Mouse (Mus musculus) heart, embryonic 11.5 days (tissue): ENCODE results near the gene Sun5. TPM values are rescaled to one million over a fixed set of nuclear protein-coding genes. Genes with fewer than 3 reads are reported as not detected.

Source experiments
- ATAC-seq: fragments of 200-750 bp; cut with Nextera tagmentation; replicated peaks from 2 replicates; pipeline ENCODE4 v1.8.0; 2017; ENCODE audit warnings: moderate library complexity; ENCODE audit not compliant: insufficient number of reproducible peaks, low FRiP score, low TSS enrichment
- H3K27ac ChIP-seq: fragments of 300-500 bp; sonication (generic); 2 replicates; pipeline ENCODE4 v1.5.1; 2014; ENCODE audit warnings: mild to moderate bottlenecking, low read depth, low read length
- H3K27me3 ChIP-seq: fragments of 300-500 bp; sonication (generic); 2 replicates; pipeline ENCODE4 v1.6.1; 2014; ENCODE audit warnings: mild to moderate bottlenecking, low read length, mixed read lengths; ENCODE audit not compliant: control insufficient read depth, insufficient read depth
- H3K36me3 ChIP-seq: fragments of 300-500 bp; sonication (generic); 2 replicates; pipeline ENCODE4 v1.6.1; 2014; ENCODE audit warnings: mild to moderate bottlenecking, low read length, moderate library complexity, mixed read lengths; ENCODE audit not compliant: control insufficient read depth, insufficient read depth
- H3K4me1 ChIP-seq: fragments of 300-500 bp; sonication (generic); 2 replicates; pipeline ENCODE4 v1.6.1; 2014; ENCODE audit warnings: low read length; ENCODE audit not compliant: control insufficient read depth, insufficient read depth
- H3K4me2 ChIP-seq: fragments of 300-500 bp; sonication (generic); 2 replicates; pipeline ENCODE4 v1.6.1; 2014; ENCODE audit warnings: mild to moderate bottlenecking, moderate library complexity
- H3K4me3 ChIP-seq: fragments of 300-500 bp; sonication (generic); 2 replicates; pipeline ENCODE4 v1.5.1; 2014; ENCODE audit warnings: low read depth, low read length
- H3K9ac ChIP-seq: fragments of 300-500 bp; sonication (generic); 2 replicates; pipeline ENCODE4 v1.6.1; 2014; ENCODE audit warnings: mild to moderate bottlenecking, low read depth, low read length, moderate library complexity
- H3K9me3 ChIP-seq: fragments of 300-500 bp; sonication (generic); replicated peaks from 2 replicates; pipeline ENCODE4 v1.6.1; 2016; ENCODE audit warnings: low read length; ENCODE audit not compliant: control insufficient read depth
- WGBS: fragments of 180-500 bp; shearing (Covaris S2); extraction: QIAGEN DNeasy Blood & Tissue Kit; methylation state at CpG from one replicate; pipeline ENCODE4 v1.1.7; 2014; ENCODE audit not compliant: insufficient replicate concordance; 5-methylcytosine and 5-hydroxymethylcytosine counted together
- polyA plus RNA-seq: library from polyadenylated mRNA; unstranded; fragments of >200 nt; fragmentation: Nextera tagmentation; extraction: Ambion mirVana; gene quantifications from 2 replicates; pipeline ENCODE4 v1.2.1, GENCODE M21; 2014

Gene Sun5
- polyA plus RNA-seq, 1 experiment from 2014 or later: not detected

- no peaks in the 10 kb centered on the region for H3K4me1 ChIP-seq
- H3K9me3 ChIP-seq: no peaks in the 10 kb centered on the region
- no peak overlapping the region for H3K27ac ChIP-seq
- H3K9ac ChIP-seq: no peak overlapping the region
- no peak for ATAC-seq
- no peak overlapping the region for H3K4me3 ChIP-seq
- H3K27me3 ChIP-seq: no peaks in the 10 kb centered on the region
- 50% methylated on average over 3 of the region's 3 CpGs for WGBS
- H3K36me3 ChIP-seq: no peaks in the 10 kb centered on the region
- H3K4me2 ChIP-seq: no peak overlapping the region
Measured at GRCm38 (mm10) chr2:153860715-153861114, 10.2 kb downstream of the Sun5 start.

- no peak overlapping the region for H3K4me3 ChIP-seq
- WGBS: 85% methylated on average over 11 of the region's 11 CpGs
- no peak overlapping the region for H3K9ac ChIP-seq
- H3K36me3 ChIP-seq: no peaks in the 10 kb centered on the region
- H3K9me3 ChIP-seq: no peaks in the 10 kb centered on the region
- no peak overlapping the region for H3K27ac ChIP-seq
- no peak overlapping the region for H3K4me2 ChIP-seq
- no peaks in the 10 kb centered on the region for H3K4me1 ChIP-seq
- H3K27me3 ChIP-seq: no peaks in the 10 kb centered on the region
- no peak for ATAC-seq
Measured at GRCm38 (mm10) chr2:153860315-153860714, 10.6 kb downstream of the Sun5 start.

GRCm38 (mm10) chr2:153859581-153859980 is 11.3 kb downstream of the Sun5 start:
- H3K27ac ChIP-seq: no peak overlapping the region
- H3K4me1 ChIP-seq: no peaks in the 10 kb centered on the region
- H3K4me2 ChIP-seq: no peak overlapping the region
- no peaks in the 10 kb centered on the region for H3K27me3 ChIP-seq
- no peak for ATAC-seq
- H3K9ac ChIP-seq: no peak overlapping the region
- H3K4me3 ChIP-seq: no peak overlapping the region
- H3K9me3 ChIP-seq: no peaks in the 10 kb centered on the region
- H3K36me3 ChIP-seq: no peaks in the 10 kb centered on the region
- 62% methylated on average over 2 of the region's 2 CpGs for WGBS

- peaks cover 3% of the 10 kb centered on the region; the same call in 1 of the 2 replicates for H3K9me3 ChIP-seq
- H3K9ac ChIP-seq: no peak overlapping the region
- no peak overlapping the region for H3K4me2 ChIP-seq
- WGBS: 18% methylated on average over 5 of the region's 5 CpGs
- no peak for ATAC-seq
- no peaks in the 10 kb centered on the region for H3K27me3 ChIP-seq
- no peak overlapping the region for H3K27ac ChIP-seq
- H3K36me3 ChIP-seq: no peaks in the 10 kb centered on the region
- no peaks in the 10 kb centered on the region for H3K4me1 ChIP-seq
- no peak overlapping the region for H3K4me3 ChIP-seq
Measured at GRCm38 (mm10) chr2:153853544-153853943, 17.3 kb downstream of the Sun5 start.

GRCm38 (mm10) chr2:153851030-153851360 is 19.9 kb downstream of the Sun5 start:
- Histone ChIP-seq H3K9me3 (peaks cover 3% of the 10 kb centered on the region; the same call in 1 of the 2 replicates), H3K4me1 (no peaks in the 10 kb centered on the region), H3K9ac (no peak overlapping the region), H3K4me3 (no peak overlapping the region), H3K27ac (no peak overlapping the region), H3K27me3 (no peaks in the 10 kb centered on the region), H3K36me3 (no peaks in the 10 kb centered on the region), H3K4me2 (no peak overlapping the region)
- no peak for ATAC-seq
- WGBS: 48% methylated on average over 4 of the region's 4 CpGs

GRCm38 (mm10) chr2:153850351-153851029 is 20.4 kb downstream of the Sun5 start:
- 83% methylated on average over 6 of the region's 6 CpGs for WGBS
- H3K4me3 ChIP-seq: no peak overlapping the region
- H3K27ac ChIP-seq: no peak overlapping the region
- peaks cover 3% of the 10 kb centered on the region; the same call in 1 of the 2 replicates for H3K9me3 ChIP-seq
- ATAC-seq: no peak
- no peak overlapping the region for H3K4me2 ChIP-seq
- no peaks in the 10 kb centered on the region for H3K27me3 ChIP-seq
- H3K36me3 ChIP-seq: no peaks in the 10 kb centered on the region
- H3K9ac ChIP-seq: no peak overlapping the region
- H3K4me1 ChIP-seq: no peaks in the 10 kb centered on the region

- Histone ChIP-seq H3K27ac (no peak overlapping the region), H3K36me3 (no peaks in the 10 kb centered on the region), H3K4me1 (no peaks in the 10 kb centered on the region), H3K4me2 (no peak overlapping the region), H3K4me3 (no peak overlapping the region), H3K27me3 (no peaks in the 10 kb centered on the region), H3K9me3 (peaks cover 3% of the 10 kb centered on the region; the same call in 1 of the 2 replicates), H3K9ac (no peak overlapping the region)
- WGBS: 72% methylated on average over 3 of the region's 3 CpGs
- ATAC-seq: no peak
Measured at GRCm38 (mm10) chr2:153848389-153848788, 22.5 kb downstream of the Sun5 start.

- no peaks in the 10 kb centered on the region for H3K9me3 ChIP-seq
- H3K27me3 ChIP-seq: no peaks in the 10 kb centered on the region
- H3K4me2 ChIP-seq: no peak overlapping the region
- H3K36me3 ChIP-seq: no peaks in the 10 kb centered on the region
- WGBS: 72% methylated on average over 8 of the region's 8 CpGs
- ATAC-seq: no peak
- no peak overlapping the region for H3K4me3 ChIP-seq
- no peaks in the 10 kb centered on the region; the same call in 1 of the 2 replicates for H3K4me1 ChIP-seq
- H3K9ac ChIP-seq: no peak overlapping the region
- H3K27ac ChIP-seq: no peak overlapping the region
Measured at GRCm38 (mm10) chr2:153842854-153843253, 28.0 kb downstream of the Sun5 start.

GRCm38 (mm10) chr2:153833291-153833690 is 37.6 kb downstream of the Sun5 start:
- ATAC-seq: no peak
- no peaks in the 10 kb centered on the region for H3K27me3 ChIP-seq
- no peak overlapping the region for H3K4me3 ChIP-seq
- no peaks in the 10 kb centered on the region for H3K4me1 ChIP-seq
- no peak overlapping the region for H3K4me2 ChIP-seq
- H3K27ac ChIP-seq: no peak overlapping the region
- H3K9ac ChIP-seq: no peak overlapping the region
- no peaks in the 10 kb centered on the region for H3K36me3 ChIP-seq
- no peaks in the 10 kb centered on the region for H3K9me3 ChIP-seq
- 71% methylated on average over 8 of the region's 8 CpGs for WGBS
